Mouse (Mus musculus): ENCODE measurements around the gene Zfp580. TPM values are rescaled to one million over a fixed set of nuclear protein-coding genes. Genes with fewer than 3 reads are reported as not detected.

The Zfp580 gene
- polyA plus RNA-seq, 1 experiment from 2014 or later, result 54.0 TPM

DNA sequence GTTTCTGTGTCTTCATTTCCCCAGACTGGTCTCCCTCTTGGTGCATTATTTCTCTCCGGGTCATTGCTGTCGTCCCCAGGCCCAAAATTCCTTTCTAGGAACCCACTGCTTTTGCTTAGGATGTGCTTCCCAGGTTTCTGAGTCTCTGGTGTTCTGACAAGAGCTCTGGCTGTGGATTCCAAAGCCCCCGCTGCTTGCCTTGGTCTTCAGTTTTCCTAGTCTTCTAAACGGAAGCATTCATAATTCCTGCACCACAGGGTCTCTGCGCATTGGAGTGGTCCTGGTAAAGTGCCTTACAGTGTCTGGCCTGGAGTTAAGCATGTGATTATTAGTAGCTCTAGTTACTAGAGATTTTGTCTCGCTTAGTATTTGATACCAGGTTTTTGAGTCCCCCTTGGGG lies 29.5 kb downstream of the Zfp580 start:
- peak overlapping the region; percentile 97 for H3K9ac ChIP-seq (ENCODE audit: low read depth, low read length)
- H3K27ac ChIP-seq, result peak overlapping the region; percentile 96
- H3K4me3 ChIP-seq (replicated peaks; ENCODE audit: low read depth, low read length), result peak overlapping the region; percentile 99
- ATAC-seq (replicated peaks; ENCODE audit: low FRiP score, low read depth) (no peak), DNase-seq (ENCODE audit: low spot score) (no peak)
- TF ChIP-seq CTCF (IDR thresholded peaks at IDR 0.05; ENCODE audit: low read depth), result no peak
- no peaks in the 10 kb centered on the region; the same call in 1 of the 2 replicates for H3K4me1 ChIP-seq (replicated peaks; ENCODE audit: insufficient read depth, low read length)
- H3K9me3 ChIP-seq (replicated peaks; ENCODE audit: low read length), result no peaks in the 10 kb centered on the region
- 11% methylated on average over 6 of the region's 6 CpGs for WGBS
- no peaks in the 10 kb centered on the region for H3K27me3 ChIP-seq (ENCODE audit: insufficient read depth, low read length)
- peaks cover 45% of the 10 kb centered on the region; the same call in 1 of the 2 replicates for H3K36me3 ChIP-seq (ENCODE audit: insufficient read depth, low read length)
- H3K4me2 ChIP-seq (ENCODE audit: low read length), result peak overlapping the region; percentile 61

DNA sequence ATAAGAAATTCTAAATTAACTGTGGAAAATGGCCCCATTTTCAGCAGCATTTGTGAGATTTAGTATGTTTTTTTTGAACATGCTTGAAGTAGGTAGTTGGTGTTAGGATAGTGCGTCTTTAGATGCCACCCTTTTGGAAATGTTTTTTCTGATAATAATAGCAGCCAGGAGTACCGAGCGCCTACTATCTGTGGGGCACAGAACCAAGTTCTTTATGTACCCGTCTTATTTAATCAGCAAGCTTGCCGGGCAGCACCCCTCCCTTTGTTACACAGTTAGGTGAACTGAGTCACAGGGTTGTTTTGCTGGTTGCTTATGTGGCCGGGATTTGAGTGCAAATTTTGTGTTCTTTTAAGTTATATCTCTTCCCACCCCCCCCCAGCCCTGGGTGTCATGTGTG lies 29.9 kb downstream of the Zfp580 start:
- H3K4me3 ChIP-seq (replicated peaks; ENCODE audit: low read depth, low read length), result peak overlapping the region; percentile 99
- H3K4me1 ChIP-seq (replicated peaks; ENCODE audit: insufficient read depth, low read length), result no peaks in the 10 kb centered on the region; the same call in 1 of the 2 replicates
- no peaks in the 10 kb centered on the region for H3K9me3 ChIP-seq (replicated peaks; ENCODE audit: low read length)
- no peak overlapping the region for H3K27ac ChIP-seq
- WGBS, result 58% methylated on average over 6 of the region's 6 CpGs
- peak overlapping the region; percentile 97 for H3K9ac ChIP-seq (ENCODE audit: low read depth, low read length)
- H3K4me2 ChIP-seq (ENCODE audit: low read length), result peak overlapping the region; percentile 61
- no peaks in the 10 kb centered on the region for H3K27me3 ChIP-seq (ENCODE audit: insufficient read depth, low read length)
- DNase-seq (ENCODE audit: low spot score), result no peak
- no peak for ATAC-seq (replicated peaks; ENCODE audit: low FRiP score, low read depth)
- H3K36me3 ChIP-seq (ENCODE audit: insufficient read depth, low read length), result peaks cover 47% of the 10 kb centered on the region; the same call in 1 of the 2 replicates
- TF ChIP-seq CTCF (IDR thresholded peaks at IDR 0.05; ENCODE audit: low read depth), result no peak

DNA sequence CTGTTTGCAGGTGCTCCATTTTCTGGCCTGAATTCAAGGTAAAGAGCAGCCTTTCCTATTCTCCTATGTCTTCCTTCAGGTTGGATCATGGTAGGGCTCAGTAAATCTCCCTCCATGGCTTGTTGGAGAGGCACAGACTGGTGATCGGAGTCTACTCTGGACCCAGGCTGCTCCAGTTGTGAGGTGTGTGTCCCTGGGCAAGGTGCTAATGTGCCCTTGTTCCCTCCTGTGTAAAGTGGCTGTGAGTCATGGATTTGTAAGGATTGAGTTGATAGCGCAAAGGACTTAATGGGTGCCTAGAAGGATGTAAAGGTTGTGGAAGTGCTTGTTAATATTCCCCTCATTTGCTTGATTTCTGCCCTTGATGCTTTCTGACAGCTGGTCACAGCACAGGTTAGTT lies 30.6 kb downstream of the Zfp580 start:
- no peak for TF ChIP-seq CTCF (IDR thresholded peaks at IDR 0.05; ENCODE audit: low read depth)
- no peaks in the 10 kb centered on the region; the same call in 1 of the 2 replicates for H3K4me1 ChIP-seq (replicated peaks; ENCODE audit: insufficient read depth, low read length)
- DNase-seq (ENCODE audit: low spot score) (no peak), ATAC-seq (replicated peaks; ENCODE audit: low FRiP score, low read depth) (no peak)
- 92% methylated on average over 2 of the region's 2 CpGs for WGBS
- no peak overlapping the region for H3K27ac ChIP-seq
- peaks cover 41% of the 10 kb centered on the region; the same call in 1 of the 2 replicates for H3K36me3 ChIP-seq (ENCODE audit: insufficient read depth, low read length)
- no peaks in the 10 kb centered on the region for H3K27me3 ChIP-seq (ENCODE audit: insufficient read depth, low read length)
- H3K9me3 ChIP-seq (replicated peaks; ENCODE audit: low read length), result no peaks in the 10 kb centered on the region
- H3K4me3 ChIP-seq (replicated peaks; ENCODE audit: low read depth, low read length), result no peak overlapping the region
- H3K9ac ChIP-seq (ENCODE audit: low read depth, low read length), result no peak overlapping the region
- H3K4me2 ChIP-seq (ENCODE audit: low read length), result no peak overlapping the region

DNA sequence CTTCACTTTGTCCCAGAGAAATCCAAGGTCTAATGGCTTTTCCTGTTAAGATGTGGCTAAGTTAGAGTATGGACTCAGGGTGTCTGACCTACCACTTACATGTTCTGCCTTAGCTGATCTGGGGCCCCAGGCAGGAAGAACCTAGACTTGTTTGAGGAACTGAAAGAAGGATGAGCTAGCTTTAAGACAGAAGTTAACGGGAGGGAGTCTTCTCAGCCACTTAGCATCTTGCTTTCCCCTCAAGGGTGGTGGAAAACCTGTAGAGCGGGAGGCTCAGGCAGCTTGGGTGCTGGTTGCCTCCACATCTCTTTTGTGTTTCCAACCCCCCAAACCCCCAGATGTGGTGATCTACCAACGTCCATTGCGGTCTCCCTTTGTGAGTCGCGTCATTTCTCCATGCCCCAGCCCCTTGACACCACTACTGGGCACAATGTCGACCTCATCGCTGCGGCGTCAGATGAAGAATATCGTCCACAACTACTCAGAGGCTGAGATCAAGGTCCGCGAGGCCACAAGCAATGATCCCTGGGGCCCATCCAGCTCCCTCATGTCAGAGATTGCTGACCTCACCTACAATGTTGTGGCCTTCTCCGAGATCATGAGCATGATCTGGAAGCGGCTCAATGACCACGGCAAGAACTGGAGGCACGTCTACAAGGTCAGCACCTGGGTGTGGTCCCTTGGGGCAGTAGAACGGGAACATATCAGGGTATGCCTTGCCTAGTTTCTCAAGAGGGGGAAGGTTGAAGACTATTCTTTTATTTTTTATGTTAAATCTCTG lies 32.2 kb downstream of the Zfp580 start:
- Histone ChIP-seq H3K36me3 (ENCODE audit: insufficient read depth, low read length) (peaks cover 30% of the 10 kb centered on the region; the same call in 1 of the 2 replicates), H3K9me3 (replicated peaks; ENCODE audit: low read length) (no peaks in the 10 kb centered on the region), H3K9ac (ENCODE audit: low read depth, low read length) (peak overlapping the region; percentile 18; the same call in 1 of the 2 replicates), H3K27ac (no peak overlapping the region), H3K4me1 (replicated peaks; ENCODE audit: insufficient read depth, low read length) (no peaks in the 10 kb centered on the region; the same call in 1 of the 2 replicates), H3K4me3 (replicated peaks; ENCODE audit: low read depth, low read length) (no peak overlapping the region), H3K4me2 (ENCODE audit: low read length) (no peak overlapping the region), H3K27me3 (ENCODE audit: insufficient read depth, low read length) (no peaks in the 10 kb centered on the region)
- no peak for ATAC-seq (replicated peaks; ENCODE audit: low FRiP score, low read depth)
- no peak for DNase-seq (ENCODE audit: low spot score)
- no peak for TF ChIP-seq CTCF (IDR thresholded peaks at IDR 0.05; ENCODE audit: low read depth)
- 87% methylated on average over 18 of the region's 18 CpGs for WGBS

DNA sequence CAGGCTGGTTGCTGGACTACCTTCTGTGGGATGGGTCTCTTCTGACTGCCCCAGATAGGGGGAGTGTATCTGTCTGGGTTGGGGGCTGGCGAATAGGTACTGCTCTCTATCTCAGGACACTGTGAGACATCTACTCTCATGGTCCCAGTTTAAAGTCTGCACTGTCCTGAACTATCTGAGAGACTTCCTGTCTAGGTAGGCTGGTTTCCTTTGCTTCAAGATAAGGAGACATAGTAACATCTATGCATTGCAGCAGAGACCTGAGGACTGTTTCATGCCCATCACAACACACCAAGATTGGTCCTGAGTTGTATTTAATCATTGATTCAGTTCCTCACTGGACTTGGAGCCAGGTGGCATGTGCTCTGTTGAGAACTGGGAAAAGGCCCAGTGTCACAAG lies 34.2 kb downstream of the Zfp580 start:
- Histone ChIP-seq H3K9ac (ENCODE audit: low read depth, low read length) (no peak overlapping the region), H3K27ac (no peak overlapping the region), H3K27me3 (ENCODE audit: insufficient read depth, low read length) (no peaks in the 10 kb centered on the region), H3K4me1 (replicated peaks; ENCODE audit: insufficient read depth, low read length) (no peaks in the 10 kb centered on the region; the same call in 1 of the 2 replicates), H3K9me3 (replicated peaks; ENCODE audit: low read length) (no peaks in the 10 kb centered on the region), H3K4me2 (ENCODE audit: low read length) (no peak overlapping the region), H3K36me3 (ENCODE audit: insufficient read depth, low read length) (peaks cover 38% of the 10 kb centered on the region; the same call in 1 of the 2 replicates), H3K4me3 (replicated peaks; ENCODE audit: low read depth, low read length) (no peak overlapping the region)
- DNase-seq (ENCODE audit: low spot score) (no peak), ATAC-seq (replicated peaks; ENCODE audit: low FRiP score, low read depth) (no peak)
- 95% methylated on average over 1 of the region's 1 CpGs for WGBS
- TF ChIP-seq CTCF (IDR thresholded peaks at IDR 0.05; ENCODE audit: low read depth), result no peak

DNA sequence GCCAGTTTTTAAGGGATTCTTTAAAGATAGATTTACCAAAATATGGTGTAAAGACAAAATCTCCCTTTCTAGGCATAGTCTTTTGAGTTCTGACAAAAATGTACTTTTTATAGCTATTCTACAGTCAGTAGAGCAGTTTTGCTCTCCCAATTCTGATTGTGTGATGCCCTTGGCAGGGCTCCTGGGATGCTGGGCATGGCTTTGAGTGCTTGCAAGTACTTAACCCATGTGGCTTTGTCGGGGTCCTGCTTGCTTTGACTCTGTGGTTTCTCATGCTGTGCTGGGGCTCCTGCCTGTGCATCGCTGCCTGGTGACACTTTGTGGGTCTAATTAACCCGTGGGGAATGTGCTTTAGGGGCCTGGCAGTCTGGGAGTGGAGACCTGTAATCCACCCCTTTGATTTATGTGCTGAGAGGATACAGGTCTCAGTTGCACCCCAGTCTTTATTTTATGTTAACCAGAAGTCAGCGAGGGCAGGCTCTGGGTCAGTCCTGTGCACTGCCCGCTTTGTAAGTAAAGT lies 35.6 kb downstream of the Zfp580 start:
- 35% methylated on average over 5 of the region's 5 CpGs for WGBS
- H3K36me3 ChIP-seq (ENCODE audit: insufficient read depth, low read length), result peaks cover 42% of the 10 kb centered on the region; the same call in 1 of the 2 replicates
- ATAC-seq (replicated peaks; ENCODE audit: low FRiP score, low read depth) (no peak), DNase-seq (ENCODE audit: low spot score) (no peak)
- 0 out of 2 replicates have a peak overlapping the region, but pooled peaks have one; percentile 8 for H3K9ac ChIP-seq (ENCODE audit: low read depth, low read length)
- H3K9me3 ChIP-seq (replicated peaks; ENCODE audit: low read length), result no peaks in the 10 kb centered on the region
- no peaks in the 10 kb centered on the region for H3K27me3 ChIP-seq (ENCODE audit: insufficient read depth, low read length)
- no peak overlapping the region for H3K27ac ChIP-seq
- H3K4me1 ChIP-seq (replicated peaks; ENCODE audit: insufficient read depth, low read length), result no peaks in the 10 kb centered on the region; the same call in 1 of the 2 replicates
- H3K4me3 ChIP-seq (replicated peaks; ENCODE audit: low read depth, low read length), result no peak overlapping the region
- no peak overlapping the region for H3K4me2 ChIP-seq (ENCODE audit: low read length)
- no peak for TF ChIP-seq CTCF (IDR thresholded peaks at IDR 0.05; ENCODE audit: low read depth)

Measured in kidney, postnatal 0 days (tissue).